Mouse (Mus musculus): ENCODE results near the gene Fbxl21.

GRCm38 (mm10) chr13:56535570-56535969 lies 13.3 kb downstream of the Fbxl21 start:
- TF ChIP-seq FLI1 (IDR thresholded peaks at IDR 0.05; ENCODE audit: low read length): no peak
- TF ChIP-seq GATA1 (IDR thresholded peaks at IDR 0.05; ENCODE audit: borderline replicate concordance, low read length): no peak
